Mouse (Mus musculus): ENCODE data around the gene Lancl2.

Lancl2 gene

GRCm38 (mm10) chr6:57702376-57702742 lies at the start of gene Lancl2:
Gene Lancl2, plus strand, starts transcription at chr6:57702540.
- in situ Hi-C loops (cut with MboI; ENCODE audit: unreplicated experiment in 2 of 2) = loop anchor here (10.0 to 25.0 kb wide), 2 partner anchors 915 to 1482 kb away; partner anchors contain the start of gene Kbtbd2 (in 1 of the 2)

GRCm38 (mm10) chr6:57661295-57661694 lies 41.0 kb upstream of the Lancl2 start:
- in situ Hi-C loops (cut with MboI; ENCODE audit: unreplicated experiment in 2 of 2) = no loop called here

GRCm38 (mm10) chr6:57684156-57684555 lies 18.2 kb upstream of the Lancl2 start:
- in situ Hi-C loops (cut with MboI; ENCODE audit: unreplicated experiment in 2 of 2) = loop anchor here (5.0 to 25.0 kb wide), 4 partner anchors 87 to 1503 kb away; partner anchors contain the start of genes Nt5c3 (in 1 of the 2) and Vmn1r4 (in 1 of the 2)

GRCm38 (mm10) chr6:57691467-57692261 lies 10.7 kb upstream of the Lancl2 start, which contains the start of gene Pyurf:
Gene Pyurf, minus strand, starts transcription at chr6:57692078.
- in situ Hi-C loops (cut with MboI; ENCODE audit: unreplicated experiment in 2 of 2) = loop anchor here (10.0 to 25.0 kb wide), 4 partner anchors 779 to 1496 kb away; partner anchors contain the start of genes Nt5c3 (in 1 of the 2) and Vmn1r4 (in 1 of the 2)

- in situ Hi-C loops (cut with MboI; ENCODE audit: unreplicated experiment in 2 of 2) = loop anchor here (10.0 to 25.0 kb wide), 4 partner anchors 781 to 1494 kb away; partner anchors contain the start of genes Nt5c3 (in 1 of the 2) and Vmn1r4 (in 1 of the 2)
These were observed 9.2 kb upstream of the Lancl2 start for GRCm38 (mm10) chr6:57693116-57693515.

- in situ Hi-C loops (cut with MboI; ENCODE audit: unreplicated experiment in 2 of 2) = loop anchor here (10.0 to 25.0 kb wide), 2 partner anchors 914 to 1483 kb away; partner anchors contain the start of gene Kbtbd2 (in 1 of the 2)
These were observed 654 bp upstream of the Lancl2 start for GRCm38 (mm10) chr6:57701686-57702085.

- in situ Hi-C loops (cut with MboI; ENCODE audit: unreplicated experiment in 2 of 2) = loop anchor here (10.0 to 25.0 kb wide), 2 partner anchors 916 to 1482 kb away; partner anchors contain the start of gene Kbtbd2 (in 1 of the 2)
These were observed 581 bp downstream of the Lancl2 start for GRCm38 (mm10) chr6:57702743-57703499.

- in situ Hi-C loops (cut with MboI; ENCODE audit: unreplicated experiment in 2 of 2) = loop anchor here (10.0 to 25.0 kb wide), 2 partner anchors 916 to 1481 kb away; partner anchors contain the start of gene Kbtbd2 (in 1 of the 2)
These were observed 1.4 kb downstream of the Lancl2 start for GRCm38 (mm10) chr6:57703703-57704102.

- in situ Hi-C loops (cut with MboI; ENCODE audit: unreplicated experiment in 2 of 2) = loop anchor here (5.0 to 25.0 kb wide), 5 partner anchors 119 to 1478 kb away; partner anchors contain the start of genes Kbtbd2 (in 1 of the 2), Nt5c3 (in 1 of the 2), Ppm1k (in 1 of the 2) and Vmn1r4 (in 1 of the 2)
These were observed 4.4 kb downstream of the Lancl2 start for GRCm38 (mm10) chr6:57706721-57707120.

- in situ Hi-C loops (cut with MboI; ENCODE audit: unreplicated experiment in 2 of 2) = loop anchor here (5.0 to 25.0 kb wide), 3 partner anchors 197 to 924 kb away; partner anchors contain the start of gene Kbtbd2 (in 1 of the 2)
These were observed 9.4 kb downstream of the Lancl2 start for GRCm38 (mm10) chr6:57711726-57712125.

GRCm38 (mm10) chr6:57721347-57721746 lies 19.0 kb downstream of the Lancl2 start:
- in situ Hi-C loops (cut with MboI; ENCODE audit: unreplicated experiment in 2 of 2) = loop anchor here in 1 of 2 experiments (25.0 kb wide), 1 partner anchor 934 kb away; the partner anchor contains the start of gene Kbtbd2

- in situ Hi-C loops (cut with MboI; ENCODE audit: unreplicated experiment in 2 of 2) = no loop called here
These were observed 40.4 kb downstream of the Lancl2 start for GRCm38 (mm10) chr6:57742749-57743148.

GRCm38 (mm10) chr6:57743333-57743732 lies 41.0 kb downstream of the Lancl2 start:
- in situ Hi-C loops (cut with MboI; ENCODE audit: unreplicated experiment in 2 of 2) = no loop called here

GRCm38 (mm10) chr6:57744123-57744522 lies 41.8 kb downstream of the Lancl2 start:
- in situ Hi-C loops (cut with MboI; ENCODE audit: unreplicated experiment in 2 of 2) = no loop called here

GRCm38 (mm10) chr6:57744974-57745747 lies 42.8 kb downstream of the Lancl2 start:
- in situ Hi-C loops (cut with MboI; ENCODE audit: unreplicated experiment in 2 of 2) = no loop called here

- in situ Hi-C loops (cut with MboI; ENCODE audit: unreplicated experiment in 2 of 2) = no loop called here
These were observed 43.4 kb downstream of the Lancl2 start for GRCm38 (mm10) chr6:57745748-57746129.

- in situ Hi-C loops (cut with MboI; ENCODE audit: unreplicated experiment in 2 of 2) = no loop called here
These were observed 51.8 kb downstream of the Lancl2 start for GRCm38 (mm10) chr6:57753962-57754759.

- in situ Hi-C loops (cut with MboI; ENCODE audit: unreplicated experiment in 2 of 2) = no loop called here
These were observed 60.7 kb downstream of the Lancl2 start for GRCm38 (mm10) chr6:57763054-57763453.
